Mouse (Mus musculus): ENCODE measurements around the gene Ncaph2. TPM values are rescaled to one million over a fixed set of nuclear protein-coding genes. Genes with fewer than 3 reads are reported as not detected.

Ncaph2 gene
- polyA plus RNA-seq, 1 experiment from 2014 or later: 187 TPM

DNA sequence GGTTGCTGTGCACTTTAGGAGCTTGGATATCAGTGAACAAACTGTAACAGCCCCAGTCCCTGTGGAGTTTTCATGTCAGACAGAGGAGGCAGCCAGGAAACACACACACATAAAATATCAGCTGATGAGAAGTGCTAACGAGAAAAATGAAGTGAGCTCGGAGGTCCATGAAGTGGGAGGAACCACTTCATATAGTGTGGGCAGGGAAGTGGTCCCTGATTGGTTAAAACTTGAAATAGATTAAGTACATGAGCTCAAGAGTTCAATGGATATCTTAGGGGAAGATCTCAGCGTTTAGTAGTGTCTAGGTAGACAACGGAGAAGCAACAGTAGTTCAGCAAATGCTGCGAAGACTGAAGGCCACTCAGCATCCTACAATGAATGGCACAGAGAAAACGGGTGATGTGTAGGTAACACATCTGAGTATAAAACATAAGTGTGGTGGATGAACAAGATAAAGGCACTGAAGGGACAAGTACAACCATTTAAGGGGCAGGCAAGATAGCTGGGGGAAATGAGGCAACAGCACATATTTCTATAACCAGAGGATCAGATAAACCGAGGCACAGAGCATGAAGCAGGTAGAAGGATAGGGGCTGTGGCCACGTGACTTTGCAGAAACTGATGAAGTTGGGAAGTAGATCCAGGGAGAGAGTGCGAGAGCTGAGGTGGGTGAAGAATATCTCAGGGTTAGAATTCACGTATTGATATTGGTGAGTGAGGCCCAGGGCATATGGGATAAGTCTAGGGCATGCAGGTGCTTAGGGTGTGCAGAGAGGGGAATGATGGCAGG is 49.5 kb downstream of the Ncaph2 start:
- Histone ChIP-seq H3K4me1 (replicated peaks) (no peaks in the 10 kb centered on the region), H3K36me3 (no peaks in the 10 kb centered on the region), H3K27ac (no peak overlapping the region), H3K4me3 (no peak overlapping the region), H3K27me3 (ENCODE audit: insufficient read depth, poor library complexity, severe bottlenecking) (no peaks in the 10 kb centered on the region), H3K9me3 (peaks cover 11% of the 10 kb centered on the region)
- 86% methylated on average over 10 of the region's 10 CpGs for WGBS
- no peak for DNase-seq (ENCODE audit: low spot score)

- Histone ChIP-seq H3K4me3 (no peak overlapping the region), H3K27me3 (ENCODE audit: insufficient read depth, poor library complexity, severe bottlenecking) (no peaks in the 10 kb centered on the region), H3K36me3 (no peaks in the 10 kb centered on the region), H3K4me1 (replicated peaks) (no peaks in the 10 kb centered on the region), H3K27ac (no peak overlapping the region), H3K9me3 (peaks cover 16% of the 10 kb centered on the region)
- no peak for DNase-seq (ENCODE audit: low spot score)
Measured at GRCm38 (mm10) chr15:89406691-89407090, 51.2 kb downstream of the Ncaph2 start.

- H3K4me3 ChIP-seq: no peak within 1 kb of the TSS
- WGBS: 89% methylated on average over 24 of the region's 24 CpGs
Measured at GRCm38 (mm10) chr15:89410118-89410517, 54.6 kb downstream of the Ncaph2 start, which contains the start of gene Syce3. TSS of gene Syce3 (minus strand) at chr15:89410503.

GRCm38 (mm10) chr15:89415282-89415681 is 59.8 kb downstream of the Ncaph2 start:
- H3K27me3 ChIP-seq (ENCODE audit: insufficient read depth, poor library complexity, severe bottlenecking): no peaks in the 10 kb centered on the region
- no peak overlapping the region for H3K4me3 ChIP-seq
- 90% methylated on average over 8 of the region's 8 CpGs for WGBS
- peaks cover 3% of the 10 kb centered on the region; the same call in 1 of the 2 replicates for H3K9me3 ChIP-seq
- H3K27ac ChIP-seq: no peak overlapping the region
- DNase-seq (ENCODE audit: low spot score): no peak
- H3K4me1 ChIP-seq (replicated peaks): no peaks in the 10 kb centered on the region
- peaks cover 41% of the 10 kb centered on the region for H3K36me3 ChIP-seq

More at GRCm38 (mm10) chr15:89410118-89410517, 54.6 kb downstream of the Ncaph2 start, which contains the start of gene Syce3:
- DNase-seq (ENCODE audit: low spot score): no peak
- H3K9me3 ChIP-seq: peaks cover 16% of the 10 kb centered on the region
- H3K4me1 ChIP-seq (replicated peaks): no peaks in the 10 kb centered on the region
- no peaks in the 10 kb centered on the region for H3K36me3 ChIP-seq
- no peaks in the 10 kb centered on the region for H3K27me3 ChIP-seq (ENCODE audit: insufficient read depth, poor library complexity, severe bottlenecking)
- no peak within 1 kb of the TSS for H3K27ac ChIP-seq

GRCm38 (mm10) chr15:89421938-89422337 is 66.4 kb downstream of the Ncaph2 start:
- H3K4me3 ChIP-seq: no peak overlapping the region
- 94% methylated on average over 9 of the region's 9 CpGs for WGBS
- H3K9me3 ChIP-seq: no peaks in the 10 kb centered on the region
- peaks cover 79% of the 10 kb centered on the region for H3K36me3 ChIP-seq
- DNase-seq (ENCODE audit: low spot score): no peak
- H3K4me1 ChIP-seq (replicated peaks): peaks cover 15% of the 10 kb centered on the region
- no peak overlapping the region for H3K27ac ChIP-seq
- no peaks in the 10 kb centered on the region for H3K27me3 ChIP-seq (ENCODE audit: insufficient read depth, poor library complexity, severe bottlenecking)

Other genes starting within 250 kb of the Ncaph2 start
- 23.7 and 26.0 TPM in 2 replicates for gene Tubgcp6, start 232.6 kb upstream of the Ncaph2 start, polyA plus RNA-seq (2016; fragmentation: Nextera tagmentation; extraction: Ambion mirVana)
- gene Hdac10, start 227.0 kb upstream of the Ncaph2 start, polyA plus RNA-seq (2016; fragmentation: Nextera tagmentation; extraction: Ambion mirVana): 16.4 and 18.5 TPM in 2 replicates
- gene Mapk12, start 215.0 kb upstream of the Ncaph2 start, polyA plus RNA-seq (2016; fragmentation: Nextera tagmentation; extraction: Ambion mirVana): 23.7 and 28.5 TPM in 2 replicates
- gene Mapk11, start 206.1 kb upstream of the Ncaph2 start, polyA plus RNA-seq (2016; fragmentation: Nextera tagmentation; extraction: Ambion mirVana): 34.9 and 46.6 TPM in 2 replicates
- 133 and 155 TPM in 2 replicates for gene Plxnb2, start 174.9 kb upstream of the Ncaph2 start, polyA plus RNA-seq (2016; fragmentation: Nextera tagmentation; extraction: Ambion mirVana)
- gene Dennd6b, start 159.2 kb upstream of the Ncaph2 start, polyA plus RNA-seq (2016; fragmentation: Nextera tagmentation; extraction: Ambion mirVana): 29.7 and 40.1 TPM in 2 replicates
- gene Ppp6r2, start 144.2 kb upstream of the Ncaph2 start, polyA plus RNA-seq (2016; fragmentation: Nextera tagmentation; extraction: Ambion mirVana): 27.2 and 45.7 TPM in 2 replicates
- 92.5 and 103 TPM in 2 replicates for gene Sbf1, start 40.4 kb upstream of the Ncaph2 start, polyA plus RNA-seq (2016; fragmentation: Nextera tagmentation; extraction: Ambion mirVana)
- gene Adm2, start 33.0 kb upstream of the Ncaph2 start, polyA plus RNA-seq (2016; fragmentation: Nextera tagmentation; extraction: Ambion mirVana): 0.25 and 0.27 TPM in 2 replicates
- gene Miox, start 21.3 kb upstream of the Ncaph2 start, polyA plus RNA-seq (2016; fragmentation: Nextera tagmentation; extraction: Ambion mirVana): not detected in 2 replicates
- 49.2 and 52.0 TPM in 2 replicates for gene Lmf2, start 60 bp upstream of the Ncaph2 start, polyA plus RNA-seq (2016; fragmentation: Nextera tagmentation; extraction: Ambion mirVana)
- 6.9 and 8.3 TPM in 2 replicates for gene Sco2, start 18.1 kb downstream of the Ncaph2 start, polyA plus RNA-seq (2016; fragmentation: Nextera tagmentation; extraction: Ambion mirVana)
- 1.3 and 2.1 TPM in 2 replicates for gene Tymp, start 21.3 kb downstream of the Ncaph2 start, polyA plus RNA-seq (2016; fragmentation: Nextera tagmentation; extraction: Ambion mirVana)
- 0.96 and 3.3 TPM in 2 replicates for gene Odf3b, start 23.6 kb downstream of the Ncaph2 start, polyA plus RNA-seq (2016; fragmentation: Nextera tagmentation; extraction: Ambion mirVana)
- not detected in 2 replicates for gene Klhdc7b, start 29.2 kb downstream of the Ncaph2 start, polyA plus RNA-seq (2016; fragmentation: Nextera tagmentation; extraction: Ambion mirVana)
- gene Syce3, start 54.8 kb downstream of the Ncaph2 start, polyA plus RNA-seq (2016; fragmentation: Nextera tagmentation; extraction: Ambion mirVana): not detected in 2 replicates
- 0.82 and 1.5 TPM in 2 replicates for gene Cpt1b, start 70.1 kb downstream of the Ncaph2 start, polyA plus RNA-seq (2016; fragmentation: Nextera tagmentation; extraction: Ambion mirVana)
- 3.8 and 6.5 TPM in 2 replicates for gene C730034F03Rik, start 73.9 kb downstream of the Ncaph2 start, polyA plus RNA-seq (2016; fragmentation: Nextera tagmentation; extraction: Ambion mirVana)
- not detected in 2 replicates for gene Gm44502, start 74.0 kb downstream of the Ncaph2 start, polyA plus RNA-seq (2016; fragmentation: Nextera tagmentation; extraction: Ambion mirVana)
- gene Chkb, start 74.2 kb downstream of the Ncaph2 start, polyA plus RNA-seq (2016; fragmentation: Nextera tagmentation; extraction: Ambion mirVana): 50.9 and 64.1 TPM in 2 replicates
- 22.2 and 40.3 TPM in 2 replicates for gene Mapk8ip2, start 98.2 kb downstream of the Ncaph2 start, polyA plus RNA-seq (2016; fragmentation: Nextera tagmentation; extraction: Ambion mirVana)
- 14.3 and 14.8 TPM in 2 replicates for gene Arsa, start 121.7 kb downstream of the Ncaph2 start, polyA plus RNA-seq (2016; fragmentation: Nextera tagmentation; extraction: Ambion mirVana)
- 2.8 and 3.5 TPM in 2 replicates for gene Shank3, start 143.9 kb downstream of the Ncaph2 start, polyA plus RNA-seq (2016; fragmentation: Nextera tagmentation; extraction: Ambion mirVana)
- 0.19 and 0.38 TPM in 2 replicates for gene Acr, start 212.6 kb downstream of the Ncaph2 start, polyA plus RNA-seq (2016; fragmentation: Nextera tagmentation; extraction: Ambion mirVana)
- gene Rabl2, start 236.2 kb downstream of the Ncaph2 start, polyA plus RNA-seq (2016; fragmentation: Nextera tagmentation; extraction: Ambion mirVana): 76.7 and 88.1 TPM in 2 replicates

All from hindbrain, embryonic 10.5 days (tissue).